Mouse (Mus musculus) embryonic facial prominence, embryonic 15.5 days (tissue): ENCODE results near the gene Llph. TPM values are rescaled to one million over a fixed set of nuclear protein-coding genes. Genes with fewer than 3 reads are reported as not detected.

ENCODE experiments used
- ATAC-seq: fragments of 200-750 bp; cut with Nextera tagmentation; 2 replicates; pipeline ENCODE4 v1.8.0; 2017; ENCODE audit warnings: low read depth, moderate TSS enrichment; ENCODE audit not compliant: insufficient number of reproducible peaks, low FRiP score, low TSS enrichment
- H3K27ac ChIP-seq: fragments of 300-500 bp; sonication (generic); replicated peaks from 2 replicates; pipeline ENCODE4 v1.5.1; 2015; ENCODE audit warnings: mild to moderate bottlenecking, inconsistent platforms
- H3K27me3 ChIP-seq: fragments of 300-500 bp; sonication (generic); 2 replicates; pipeline ENCODE4 v1.6.1; 2015; ENCODE audit warnings: inconsistent platforms
- H3K36me3 ChIP-seq: fragments of 300-500 bp; sonication (generic); 2 replicates; pipeline ENCODE4 v1.6.1; 2015; ENCODE audit warnings: mild to moderate bottlenecking, inconsistent platforms
- H3K4me1 ChIP-seq: fragments of 300-500 bp; sonication (generic); 2 replicates; pipeline ENCODE4 v1.6.1; 2015; ENCODE audit warnings: inconsistent platforms
- H3K4me2 ChIP-seq: fragments of 300-500 bp; sonication (generic); replicated peaks from 2 replicates; pipeline ENCODE4 v1.6.1; 2015; ENCODE audit warnings: mild to moderate bottlenecking, inconsistent platforms
- H3K4me3 ChIP-seq: fragments of 300-500 bp; sonication (generic); replicated peaks from 2 replicates; pipeline ENCODE4 v1.5.1; 2015; ENCODE audit warnings: mild to moderate bottlenecking, inconsistent platforms
- H3K9ac ChIP-seq: fragments of 300-500 bp; sonication (generic); 2 replicates; pipeline ENCODE4 v1.6.1; 2015; ENCODE audit warnings: inconsistent platforms
- H3K9me3 ChIP-seq: fragments of 300-500 bp; sonication (generic); replicated peaks from 2 replicates; pipeline ENCODE4 v1.6.1; 2016; ENCODE audit warnings: inconsistent platforms
- WGBS: fragments of 180-500 bp; shearing (Covaris S2); methylation state at CpG from one replicate; pipeline ENCODE4 v1.1.7; 2015; 5-methylcytosine and 5-hydroxymethylcytosine counted together
- polyA plus RNA-seq: library from polyadenylated mRNA; unstranded; fragments of >200 nt; fragmentation: Nextera tagmentation; extraction: Ambion mirVana; gene quantifications from 2 replicates; pipeline ENCODE4 v1.2.1, GENCODE M21; 2015

The Llph gene
- polyA plus RNA-seq, 1 experiment from 2014 or later = 51.3 TPM

DNA sequence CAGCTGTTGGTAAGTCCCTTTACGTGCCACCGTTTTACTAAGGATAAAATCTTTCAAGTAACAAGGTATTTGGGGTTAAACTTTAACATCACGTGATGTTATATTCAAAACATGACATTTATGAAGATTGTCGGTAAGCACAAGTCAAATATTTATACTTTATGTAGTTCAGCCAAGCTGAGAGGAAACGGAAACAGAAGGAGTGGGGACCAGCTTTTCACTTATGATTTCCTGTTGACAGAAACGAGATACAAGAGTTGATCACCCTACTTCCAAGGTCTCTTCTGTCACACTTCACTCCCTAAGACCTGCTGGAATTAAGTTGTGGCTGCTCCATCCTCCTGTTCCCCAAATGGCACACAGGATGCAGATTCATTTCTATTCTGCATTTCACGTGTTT, 6.1 kb upstream of the Llph start:
- peaks cover 19% of the 10 kb centered on the region for H3K36me3 ChIP-seq
- H3K4me2 ChIP-seq = no peak overlapping the region
- no peaks in the 10 kb centered on the region for H3K27me3 ChIP-seq
- no peaks in the 10 kb centered on the region for H3K9me3 ChIP-seq
- H3K9ac ChIP-seq = no peak overlapping the region
- H3K4me3 ChIP-seq = no peak overlapping the region
- ATAC-seq = no peak
- H3K4me1 ChIP-seq = no peaks in the 10 kb centered on the region
- H3K27ac ChIP-seq = no peak overlapping the region
- 76% methylated on average over 7 of the region's 7 CpGs for WGBS

DNA sequence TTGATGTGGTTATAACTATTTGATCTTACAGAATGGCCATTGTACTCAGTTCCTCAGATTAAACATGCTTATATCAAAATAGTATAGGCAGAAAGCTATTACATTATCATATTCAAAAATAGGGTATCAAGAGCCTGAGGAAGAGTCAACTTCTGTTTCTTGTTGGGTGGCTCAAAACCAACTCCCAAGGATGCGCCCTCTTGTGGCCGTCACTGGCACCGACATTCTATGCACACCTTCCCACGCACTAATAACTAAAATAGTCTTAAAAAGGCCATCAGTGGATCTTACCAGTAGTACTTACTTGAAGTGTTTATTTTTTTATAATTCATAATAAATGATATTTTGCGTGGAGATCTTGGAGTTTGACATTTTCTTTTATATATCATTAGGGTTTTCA, 4.8 kb downstream of the Llph start:
- Histone ChIP-seq H3K4me2 (no peak overlapping the region), H3K9me3 (no peaks in the 10 kb centered on the region), H3K9ac (no peak overlapping the region), H3K4me1 (peaks cover 22% of the 10 kb centered on the region), H3K27me3 (no peaks in the 10 kb centered on the region), H3K4me3 (no peak overlapping the region), H3K36me3 (peaks cover 27% of the 10 kb centered on the region), H3K27ac (no peak overlapping the region)
- no peak for ATAC-seq
- WGBS = 33% methylated on average over 5 of the region's 5 CpGs

DNA sequence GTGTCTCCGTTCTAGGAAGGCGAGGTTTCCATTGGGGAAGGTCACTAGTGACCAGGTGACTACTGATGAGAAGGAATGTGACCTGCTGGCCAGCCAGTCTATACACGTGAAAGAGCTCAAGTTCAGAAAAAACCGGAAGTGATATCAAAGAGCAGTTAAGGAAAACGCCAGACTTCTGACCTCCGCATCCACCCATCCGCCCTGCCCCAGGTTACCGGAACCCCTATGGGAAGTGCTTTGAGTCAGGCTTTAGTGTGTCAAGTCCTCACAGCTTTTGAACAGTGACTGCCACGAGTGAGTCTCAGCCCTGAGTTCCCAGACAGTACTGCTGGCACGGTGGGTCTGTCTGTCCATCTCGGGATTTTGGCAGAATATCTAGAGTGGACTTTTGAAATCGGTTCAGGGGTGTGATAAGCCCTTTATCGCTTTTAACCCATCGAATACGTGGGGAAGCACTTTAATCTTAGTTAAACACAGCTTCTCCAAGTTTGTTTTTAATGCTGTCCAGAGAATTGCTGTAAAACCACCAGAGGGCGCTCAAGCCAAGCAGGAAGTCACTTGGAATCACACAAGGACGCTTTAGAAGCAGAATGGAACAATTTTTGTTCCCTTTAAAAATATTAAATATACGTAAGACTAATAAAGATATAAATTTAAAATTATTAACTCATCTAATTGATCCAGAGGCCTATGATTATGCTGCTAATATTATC, 6.9 kb downstream of the Llph start:
- Histone ChIP-seq H3K9me3 (no peaks in the 10 kb centered on the region), H3K4me1 (peaks cover 5% of the 10 kb centered on the region; the same call in 1 of the 2 replicates), H3K27ac (no peak overlapping the region), H3K4me2 (peak overlapping the region; percentile 25; the same call in 1 of the 2 replicates), H3K36me3 (peaks cover 22% of the 10 kb centered on the region), H3K9ac (no peak overlapping the region), H3K27me3 (no peaks in the 10 kb centered on the region), H3K4me3 (no peak overlapping the region)
- 28% methylated on average over 18 of the region's 18 CpGs for WGBS
- ATAC-seq = 0 out of 2 replicates have a peak, but pooled peaks have one; percentile 13

DNA sequence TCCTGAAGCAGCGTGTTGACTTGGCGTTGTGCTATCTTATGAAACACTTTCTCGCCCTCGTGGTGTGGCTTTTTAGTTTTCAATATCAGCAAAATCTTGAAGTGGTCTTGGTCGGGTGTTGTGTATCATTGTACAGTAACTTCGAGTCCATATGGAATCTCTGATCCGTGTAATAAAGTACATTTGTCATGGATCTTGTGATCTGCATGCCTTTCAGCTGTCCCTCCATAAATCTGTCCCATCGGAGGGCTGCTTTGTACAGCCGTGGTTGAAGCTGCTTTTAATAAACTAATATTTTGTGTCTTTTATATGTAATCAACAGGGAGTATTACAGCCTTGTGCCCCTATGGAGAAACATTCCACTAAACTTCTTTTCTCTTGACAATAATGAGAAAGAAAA, 10.0 kb downstream of the Llph start:
- ATAC-seq = no peak
- 35% methylated on average over 9 of the region's 9 CpGs for WGBS

DNA sequence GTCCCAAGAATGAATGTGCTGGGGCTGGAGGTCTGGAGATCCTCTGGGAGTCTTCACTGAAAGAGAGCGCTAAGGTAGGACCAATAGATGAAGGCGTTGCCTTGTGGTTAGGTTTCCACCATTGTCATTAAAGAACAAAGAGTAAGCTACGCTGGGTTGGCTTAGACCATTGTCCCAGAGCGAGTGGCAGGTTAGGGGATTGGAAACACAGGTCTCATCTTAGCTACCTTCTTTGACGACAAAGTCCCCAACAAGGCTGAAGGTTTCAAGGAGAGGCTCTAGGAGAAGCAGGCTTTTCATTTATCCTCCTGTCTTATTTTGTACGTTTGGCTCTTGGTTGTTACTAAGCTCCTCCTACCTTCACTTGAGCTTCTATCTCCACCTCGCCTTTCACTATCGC, 11.4 kb downstream of the Llph start:
- 88% methylated on average over 8 of the region's 8 CpGs for WGBS
- H3K9ac ChIP-seq = no peak overlapping the region
- H3K4me2 ChIP-seq = no peak overlapping the region
- no peak overlapping the region for H3K27ac ChIP-seq
- no peaks in the 10 kb centered on the region for H3K4me1 ChIP-seq
- no peak overlapping the region for H3K4me3 ChIP-seq
- ATAC-seq = no peak
- no peaks in the 10 kb centered on the region for H3K9me3 ChIP-seq
- H3K36me3 ChIP-seq = no peaks in the 10 kb centered on the region
- no peaks in the 10 kb centered on the region for H3K27me3 ChIP-seq

More for the DNA sequence above, 10.0 kb downstream of the Llph start:
- no peaks in the 10 kb centered on the region for H3K9me3 ChIP-seq
- no peak overlapping the region for H3K27ac ChIP-seq
- H3K36me3 ChIP-seq = no peaks in the 10 kb centered on the region
- H3K27me3 ChIP-seq = no peaks in the 10 kb centered on the region
- H3K4me2 ChIP-seq = 0 out of 2 replicates have a peak overlapping the region, but pooled peaks have one; percentile 3
- H3K4me3 ChIP-seq = no peak overlapping the region
- no peaks in the 10 kb centered on the region for H3K4me1 ChIP-seq
- no peak overlapping the region for H3K9ac ChIP-seq

DNA sequence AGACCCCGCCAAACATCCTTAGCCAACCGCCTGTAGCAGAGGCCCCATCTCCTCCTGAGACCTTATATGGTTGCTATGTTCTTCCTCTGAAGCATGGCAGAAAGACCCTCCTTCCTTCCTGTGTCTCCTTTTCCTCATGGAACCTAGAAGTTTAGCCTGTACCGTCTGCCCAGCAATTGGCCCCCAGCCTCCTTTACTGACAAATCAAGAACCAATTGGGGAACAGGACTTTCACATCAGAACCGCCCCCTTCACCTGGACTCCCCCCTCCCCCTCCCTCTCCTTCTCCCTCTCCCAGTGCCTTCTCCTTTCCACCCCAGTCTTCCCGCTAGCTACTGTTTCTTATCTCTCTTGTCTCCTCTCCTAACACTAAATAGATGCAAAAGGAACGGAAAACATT, 12.6 kb downstream of the Llph start:
- H3K9ac ChIP-seq = no peak overlapping the region
- H3K4me2 ChIP-seq = no peak overlapping the region
- ATAC-seq = no peak
- no peak overlapping the region for H3K4me3 ChIP-seq
- H3K4me1 ChIP-seq = no peaks in the 10 kb centered on the region
- H3K27me3 ChIP-seq = no peaks in the 10 kb centered on the region
- no peaks in the 10 kb centered on the region for H3K9me3 ChIP-seq
- no peaks in the 10 kb centered on the region for H3K36me3 ChIP-seq
- 68% methylated on average over 6 of the region's 6 CpGs for WGBS
- H3K27ac ChIP-seq = no peak overlapping the region

DNA sequence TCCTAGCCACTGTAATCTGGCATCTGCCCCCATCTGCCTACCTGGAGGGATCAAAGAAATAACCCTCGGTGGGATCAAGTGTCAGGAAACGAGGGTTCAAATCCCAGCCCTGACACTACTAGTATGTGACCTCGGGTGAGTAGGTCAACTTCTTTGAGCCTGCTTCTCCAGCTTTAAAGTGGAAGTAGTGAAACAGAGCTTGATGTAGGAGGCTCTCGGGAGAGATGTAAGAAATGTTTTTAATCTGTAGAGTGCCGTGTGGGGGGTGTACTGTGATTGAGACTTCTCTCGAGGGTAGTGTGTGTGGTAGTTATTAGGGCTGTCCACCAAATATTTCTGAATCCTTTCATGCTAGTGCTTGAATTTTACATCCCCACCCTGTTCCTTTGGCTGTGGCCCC, 15.6 kb downstream of the Llph start:
- Histone ChIP-seq H3K27ac (no peak overlapping the region), H3K9ac (no peak overlapping the region), H3K36me3 (no peaks in the 10 kb centered on the region), H3K27me3 (no peaks in the 10 kb centered on the region), H3K4me1 (peaks cover 22% of the 10 kb centered on the region), H3K4me2 (no peak overlapping the region), H3K9me3 (no peaks in the 10 kb centered on the region), H3K4me3 (no peak overlapping the region)
- WGBS = 20% methylated on average over 6 of the region's 6 CpGs
- no peak for ATAC-seq

DNA sequence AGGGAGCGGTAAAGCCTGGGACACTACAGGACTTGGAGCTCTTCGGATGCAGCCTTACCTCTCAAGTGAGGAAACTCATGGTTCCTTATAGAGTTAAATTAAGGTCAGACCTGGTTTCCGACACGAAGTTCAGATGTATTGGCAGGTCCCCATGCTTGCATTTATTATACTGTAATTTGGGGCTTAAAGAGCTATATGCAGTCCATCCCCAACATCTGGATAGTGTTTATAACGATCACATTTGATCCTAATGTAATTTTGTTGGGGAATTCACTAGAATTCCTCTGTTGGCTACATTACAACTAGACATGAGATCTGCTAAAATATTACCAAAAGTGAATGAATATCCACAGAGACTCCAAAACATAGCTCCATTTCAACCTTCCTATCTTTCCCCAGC, 18.8 kb downstream of the Llph start:
- Histone ChIP-seq H3K36me3 (no peaks in the 10 kb centered on the region), H3K4me3 (no peak overlapping the region), H3K9me3 (no peaks in the 10 kb centered on the region), H3K4me1 (peaks cover 22% of the 10 kb centered on the region), H3K4me2 (peak overlapping the region; percentile 30; the same call in 1 of the 2 replicates), H3K9ac (no peak overlapping the region), H3K27ac (no peak overlapping the region; the same call in 1 of the 2 replicates), H3K27me3 (no peaks in the 10 kb centered on the region)
- WGBS = 28% methylated on average over 5 of the region's 5 CpGs
- peak; percentile 63; the same call in 1 of the 2 replicates for ATAC-seq

DNA sequence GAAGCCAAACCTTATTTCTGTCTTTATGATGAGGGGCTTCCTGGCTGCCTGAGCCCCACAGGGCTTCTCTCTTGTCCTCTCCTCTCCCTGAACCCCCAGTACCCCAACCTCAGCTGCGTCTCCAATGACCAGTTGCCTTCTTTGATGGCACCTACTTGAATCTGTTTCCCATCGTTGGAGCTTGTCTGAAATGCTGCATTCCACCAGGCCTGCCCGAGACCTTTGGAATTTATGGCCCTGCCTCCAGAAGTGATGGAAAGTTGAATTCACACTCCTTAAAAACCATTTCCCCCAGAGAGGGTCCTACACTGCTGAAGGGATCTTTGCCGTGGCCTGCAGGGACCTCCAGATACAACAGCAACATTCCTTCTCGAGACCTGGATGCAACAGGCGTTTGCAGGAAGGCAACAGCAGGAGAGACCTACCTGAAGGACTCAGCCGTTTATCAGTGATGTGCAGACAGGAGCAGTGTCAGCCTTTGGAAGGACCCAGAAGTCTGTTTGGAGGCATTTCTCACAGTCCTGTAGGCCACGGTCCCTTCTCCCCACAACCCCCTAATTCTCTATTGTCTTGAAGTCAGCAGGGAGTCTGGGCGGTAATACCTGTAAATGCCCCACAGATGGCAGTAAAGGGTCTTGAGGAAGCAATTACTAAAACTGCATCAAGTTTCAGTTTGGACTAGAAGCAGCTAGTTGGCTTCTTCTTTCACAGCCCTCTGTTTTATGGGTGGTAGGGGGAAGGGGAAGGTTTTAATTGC, 20.3 kb downstream of the Llph start:
- Histone ChIP-seq H3K27me3 (no peaks in the 10 kb centered on the region), H3K4me3 (no peak overlapping the region), H3K27ac (peak overlapping the region; percentile 18; the same call in 1 of the 2 replicates), H3K4me2 (peak overlapping the region; percentile 18), H3K9me3 (no peaks in the 10 kb centered on the region), H3K36me3 (no peaks in the 10 kb centered on the region), H3K4me1 (peaks cover 26% of the 10 kb centered on the region), H3K9ac (no peak overlapping the region)
- 27% methylated on average over 9 of the region's 9 CpGs for WGBS
- ATAC-seq = no peak

DNA sequence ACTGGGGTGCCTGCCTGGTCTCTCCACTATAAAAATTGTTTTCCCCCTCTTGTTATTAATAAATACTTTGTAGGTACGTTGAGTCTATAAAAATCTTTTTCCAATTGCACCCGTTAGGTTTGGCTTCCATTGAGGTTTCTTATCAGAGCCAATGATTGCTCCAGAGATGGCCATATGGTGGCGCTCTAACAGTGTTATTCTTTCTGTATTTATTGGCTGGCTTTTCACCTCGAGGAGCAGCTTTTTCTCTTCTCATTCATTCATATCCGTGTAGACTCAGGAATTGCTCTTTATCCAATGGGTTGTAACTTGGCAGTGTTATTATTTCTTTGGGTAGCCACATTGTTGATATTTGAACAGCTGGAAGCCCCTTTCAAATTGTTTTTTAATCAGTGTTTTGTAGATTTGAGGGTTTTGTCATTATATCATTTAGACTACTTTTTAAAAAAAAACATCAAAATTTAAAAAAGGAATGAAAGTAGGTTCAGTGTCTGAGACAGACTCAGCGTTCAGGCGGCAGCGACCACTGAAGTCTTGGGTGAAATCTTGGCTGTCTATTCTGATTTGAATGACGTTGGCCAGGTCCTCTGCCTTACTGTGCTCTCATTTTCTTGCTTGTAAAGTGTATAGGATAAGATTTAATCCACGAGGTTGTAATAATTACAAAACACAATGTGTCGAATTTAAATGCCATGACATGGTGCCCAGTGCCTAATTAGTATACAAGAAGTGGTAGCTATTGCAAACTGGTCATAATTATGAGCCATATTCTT, 24.2 kb downstream of the Llph start:
- 35% methylated on average over 11 of the region's 11 CpGs for WGBS
- H3K4me3 ChIP-seq = no peak overlapping the region
- peaks cover 25% of the 10 kb centered on the region for H3K4me1 ChIP-seq
- no peak overlapping the region for H3K9ac ChIP-seq
- no peak overlapping the region for H3K27ac ChIP-seq
- H3K27me3 ChIP-seq = no peaks in the 10 kb centered on the region
- H3K9me3 ChIP-seq = no peaks in the 10 kb centered on the region
- no peak overlapping the region for H3K4me2 ChIP-seq
- H3K36me3 ChIP-seq = no peaks in the 10 kb centered on the region
- ATAC-seq = no peak

DNA sequence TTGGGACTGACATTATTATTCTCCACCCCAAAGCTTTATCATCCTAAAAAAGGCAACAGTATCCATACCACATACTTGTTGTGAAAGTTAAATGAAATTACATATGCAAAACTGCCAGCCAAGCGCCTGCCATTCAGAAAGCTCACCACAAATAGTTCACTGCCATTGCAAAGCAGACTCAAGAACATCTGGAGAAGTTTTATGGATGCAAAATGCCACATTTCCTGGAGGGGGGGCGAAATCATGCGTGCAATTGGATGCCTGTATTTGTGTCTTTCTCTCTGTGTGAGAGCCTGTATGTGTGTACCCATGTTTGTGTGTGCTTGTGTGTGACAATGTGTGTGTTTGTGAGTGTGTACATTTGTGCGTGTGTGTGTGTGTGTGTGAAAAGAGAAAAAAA, 24.9 kb downstream of the Llph start:
- Histone ChIP-seq H3K27ac (no peak overlapping the region), H3K27me3 (peaks cover 3% of the 10 kb centered on the region; the same call in 1 of the 2 replicates), H3K4me3 (no peak overlapping the region), H3K36me3 (no peaks in the 10 kb centered on the region), H3K9ac (no peak overlapping the region), H3K4me2 (no peak overlapping the region), H3K4me1 (peaks cover 18% of the 10 kb centered on the region), H3K9me3 (no peaks in the 10 kb centered on the region)
- ATAC-seq = 0 out of 2 replicates have a peak, but pooled peaks have one; percentile 29
- 41% methylated on average over 4 of the region's 4 CpGs for WGBS
